Mouse (Mus musculus): ENCODE measurements at regions not wholly inside any gene's neighbourhood (a gene's known extent, or its start where the extent isn't known, plus 50 kb on each side); places are given as distances from the start of the nearest gene placed in this dataset.
A peak's percentile ranks its signal among the peaks of the same experiment; 100 is the strongest.
"Not testable (repeated sequence)": the region's sequence is repeated elsewhere in the genome, so short reads cannot be mapped to it uniquely, and the experiment has no call there.

GRCm38 (mm10) chr4:114296380-114296779, 110.1 kb upstream of the Trabd2b start:
- peak; percentile 28 for DNase-seq (ENCODE audit: low read depth, low spot score)
- no peaks in the 10 kb centered on the region for H3K79me2 ChIP-seq (ENCODE audit: control insufficient read depth, insufficient read depth, low read length, poor library complexity)
- no peaks in the 10 kb centered on the region for H3K9me3 ChIP-seq (replicated peaks; ENCODE audit: insufficient read depth, low read length)
- no peak for TF ChIP-seq MAFK (IDR thresholded peaks at IDR 0.05; ENCODE audit: borderline replicate concordance, low read depth, low read length)
- peak; percentile 2 for TF ChIP-seq RAD21 (IDR thresholded peaks at IDR 0.05; ENCODE audit: low read depth, low read length)
- TF ChIP-seq NELFE (IDR thresholded peaks at IDR 0.05; ENCODE audit: low read depth, low read length): no peak
- no peak overlapping the region for H3K9ac ChIP-seq (ENCODE audit: control insufficient read depth, low read depth, low read length, poor library complexity, severe bottlenecking)
- H3K27ac ChIP-seq (ENCODE audit: control insufficient read depth, low read depth, low read length): no peak overlapping the region
- H3K4me3 ChIP-seq (ENCODE audit: control insufficient read depth in 1 of 2, insufficient read depth in 1 of 2, low read depth in 2 of 2, low read length in 2 of 2): no peak overlapping the region
- no peaks in the 10 kb centered on the region for H3K36me3 ChIP-seq (ENCODE audit: control insufficient read depth in 1 of 2, insufficient read depth in 2 of 2, low read length in 2 of 2)
- H3K27me3 ChIP-seq (ENCODE audit: control insufficient read depth in 1 of 2, insufficient read depth in 2 of 2, low read length in 2 of 2): no peaks in the 10 kb centered on the region
- no peaks in the 10 kb centered on the region for H3K4me1 ChIP-seq (ENCODE audit: control insufficient read depth in 1 of 2, insufficient read depth in 2 of 2, low read length in 2 of 2)

GRCm38 (mm10) chr4:114298517-114298916, 108.0 kb upstream of the Trabd2b start:
- H3K27me3 ChIP-seq (ENCODE audit: control insufficient read depth in 1 of 2, insufficient read depth in 2 of 2, low read length in 2 of 2); DNase-seq (ENCODE audit: low read depth, low spot score); H3K27ac ChIP-seq (ENCODE audit: control insufficient read depth, low read depth, low read length); H3K9me3 ChIP-seq (replicated peaks; ENCODE audit: insufficient read depth, low read length); H3K36me3 ChIP-seq (ENCODE audit: control insufficient read depth in 1 of 2, insufficient read depth in 2 of 2, low read length in 2 of 2); H3K9ac ChIP-seq (ENCODE audit: control insufficient read depth, low read depth, low read length, poor library complexity, severe bottlenecking); H3K4me3 ChIP-seq (ENCODE audit: control insufficient read depth in 1 of 2, insufficient read depth in 1 of 2, low read depth in 2 of 2, low read length in 2 of 2); H3K4me1 ChIP-seq (ENCODE audit: control insufficient read depth in 1 of 2, insufficient read depth in 2 of 2, low read length in 2 of 2); H3K79me2 ChIP-seq (ENCODE audit: control insufficient read depth, insufficient read depth, low read length, poor library complexity): not testable (repeated sequence)

- DNase-seq (ENCODE audit: low read depth, low spot score): peak; percentile 25
- TF ChIP-seq CTCF (IDR thresholded peaks at IDR 0.05 in 2 of 3, conservative IDR thresholded peaks at IDR 0.05 in 1 of 3; ENCODE audit: control insufficient read depth in 1 of 3, insufficient read depth in 1 of 3, low read depth in 2 of 3, low read length in 3 of 3, poor library complexity in 1 of 3, severe bottlenecking in 1 of 3) (peak in 2 of 3 experiments; percentile 29 to 45; a peak in 4 of 6 replicates), RAD21 (IDR thresholded peaks at IDR 0.05; ENCODE audit: low read depth, low read length) (peak; percentile 44), SMC3 (IDR thresholded peaks at IDR 0.05; ENCODE audit: low read depth, low read length) (peak; percentile 45), EP300 (IDR thresholded peaks at IDR 0.05; ENCODE audit: low read depth in 1 of 2, low read length in 2 of 2) (no peak), CHD2 (IDR thresholded peaks at IDR 0.05; ENCODE audit: low read length) (no peak)
Measured at GRCm38 (mm10) chr4:114300390-114301012, 106.0 kb upstream of the Trabd2b start.

GRCm38 (mm10) chr4:114304654-114305053, 101.9 kb upstream of the Trabd2b start:
- DNase-seq (ENCODE audit: low read depth, low spot score): no peak
- TF ChIP-seq ELF1 (IDR thresholded peaks at IDR 0.05; ENCODE audit: low read depth, low read length): no peak
- no peak for TF ChIP-seq CTCF (IDR thresholded peaks at IDR 0.05 in 2 of 3, conservative IDR thresholded peaks at IDR 0.05 in 1 of 3; ENCODE audit: control insufficient read depth in 1 of 3, insufficient read depth in 1 of 3, low read depth in 2 of 3, low read length in 3 of 3, poor library complexity in 1 of 3, severe bottlenecking in 1 of 3)
- TF ChIP-seq CHD2 (IDR thresholded peaks at IDR 0.05; ENCODE audit: low read length): no peak
- Histone ChIP-seq H3K4me3 (ENCODE audit: control insufficient read depth in 1 of 2, insufficient read depth in 1 of 2, low read depth in 2 of 2, low read length in 2 of 2) (no peak overlapping the region), H3K27me3 (ENCODE audit: control insufficient read depth in 1 of 2, insufficient read depth in 2 of 2, low read length in 2 of 2) (no peaks in the 10 kb centered on the region), H3K4me1 (ENCODE audit: control insufficient read depth in 1 of 2, insufficient read depth in 2 of 2, low read length in 2 of 2) (no peaks in the 10 kb centered on the region), H3K36me3 (ENCODE audit: control insufficient read depth in 1 of 2, insufficient read depth in 2 of 2, low read length in 2 of 2) (no peaks in the 10 kb centered on the region), H3K79me2 (ENCODE audit: control insufficient read depth, insufficient read depth, low read length, poor library complexity) (no peaks in the 10 kb centered on the region), H3K9me3 (replicated peaks; ENCODE audit: insufficient read depth, low read length) (no peaks in the 10 kb centered on the region), H3K27ac (ENCODE audit: control insufficient read depth, low read depth, low read length) (no peak overlapping the region), H3K9ac (ENCODE audit: control insufficient read depth, low read depth, low read length, poor library complexity, severe bottlenecking) (no peak overlapping the region)

More at GRCm38 (mm10) chr4:114300390-114301012, 106.0 kb upstream of the Trabd2b start:
- Histone ChIP-seq H3K27ac (ENCODE audit: control insufficient read depth, low read depth, low read length) (no peak overlapping the region), H3K4me3 (ENCODE audit: control insufficient read depth in 1 of 2, insufficient read depth in 1 of 2, low read depth in 2 of 2, low read length in 2 of 2) (no peak overlapping the region), H3K9ac (ENCODE audit: control insufficient read depth, low read depth, low read length, poor library complexity, severe bottlenecking) (no peak overlapping the region), H3K27me3 (ENCODE audit: control insufficient read depth in 1 of 2, insufficient read depth in 2 of 2, low read length in 2 of 2) (no peaks in the 10 kb centered on the region), H3K79me2 (ENCODE audit: control insufficient read depth, insufficient read depth, low read length, poor library complexity) (no peaks in the 10 kb centered on the region), H3K36me3 (ENCODE audit: control insufficient read depth in 1 of 2, insufficient read depth in 2 of 2, low read length in 2 of 2) (no peaks in the 10 kb centered on the region), H3K9me3 (replicated peaks; ENCODE audit: insufficient read depth, low read length) (no peaks in the 10 kb centered on the region), H3K4me1 (ENCODE audit: control insufficient read depth in 1 of 2, insufficient read depth in 2 of 2, low read length in 2 of 2) (no peaks in the 10 kb centered on the region)
